Comparison of ENCODE assay signal across 7 mouse cellular contexts in genomic region chr5:139351134-139351533, GRCm38 (mm10). TPM values are rescaled to one million over a fixed set of nuclear protein-coding genes. Genes with fewer than 3 reads are reported as not detected.
DNase-seq lines count a peak whose midpoint lies in the region; ATAC-seq and TF ChIP-seq lines count a peak whose summit lies in the region.

TSS of gene Cox19 (minus strand) at chr5:139351418.

- no peak within 1 kb of the TSS for H3K27ac ChIP-seq in ES-Bruce4 (ENCODE audit: insufficient read depth, low read length)
- H3K27ac ChIP-seq in forebrain, embryonic 15.5 days (replicated peaks): no peak within 1 kb of the TSS
- H3K27ac ChIP-seq in hindbrain, embryonic 13.5 days: no peak within 1 kb of the TSS
- peak within 1 kb of the TSS; percentile 31; the same call in 1 of the 2 replicates for H3K27ac ChIP-seq in liver, embryonic 15.5 days (replicated peaks)

- WGBS in forebrain, embryonic 15.5 days: 54% methylated on average over 5 of the region's 5 CpGs
- 53% methylated on average over 5 of the region's 5 CpGs for WGBS in hindbrain, embryonic 13.5 days
- WGBS in liver, embryonic 15.5 days (ENCODE audit: insufficient replicate concordance): 43% methylated on average over 5 of the region's 5 CpGs

- H3K4me3 ChIP-seq in C2C12 (ENCODE audit: insufficient read depth, poor library complexity, severe bottlenecking) (no peak within 1 kb of the TSS), ES-Bruce4 (ENCODE audit: low read depth, low read length) (no peak within 1 kb of the TSS)
- H3K4me3 ChIP-seq in forebrain, embryonic 15.5 days: no peak within 1 kb of the TSS
- H3K4me3 ChIP-seq in hindbrain, embryonic 13.5 days: no peak within 1 kb of the TSS
- no peak within 1 kb of the TSS for H3K4me3 ChIP-seq in liver, embryonic 15.5 days (replicated peaks)

- peaks cover 28% of the 10 kb centered on the region for H3K27me3 ChIP-seq in C2C12 (ENCODE audit: control insufficient read depth, insufficient read depth, insufficient read length)
- no peaks in the 10 kb centered on the region for H3K27me3 ChIP-seq in ES-Bruce4 (ENCODE audit: control insufficient read depth, insufficient read depth, low read length, poor library complexity, severe bottlenecking)
- H3K27me3 ChIP-seq in forebrain, embryonic 15.5 days: no peaks in the 10 kb centered on the region
- H3K27me3 ChIP-seq in hindbrain, embryonic 13.5 days: peaks cover 36% of the 10 kb centered on the region
- H3K27me3 ChIP-seq in liver, embryonic 15.5 days: 0 out of 2 replicates have a peak, but pooled peaks cover 4% of the 10 kb centered on the region

- TF ChIP-seq POLR2A in ES-Bruce4 (IDR thresholded peaks at IDR 0.05; ENCODE audit: insufficient read depth, low read length): no peak

- TF ChIP-seq CTCF in C2C12 (IDR thresholded peaks at IDR 0.05; ENCODE audit: control insufficient read depth, insufficient read depth, insufficient read length) (no peak), ES-Bruce4 (IDR thresholded peaks at IDR 0.05; ENCODE audit: low read depth, low read length) (no peak)

- H3ac ChIP-seq in C2C12 (ENCODE audit: control insufficient read depth, insufficient read length, low read depth): no peak within 1 kb of the TSS

- H3K9me3 ChIP-seq in ES-Bruce4 (replicated peaks; ENCODE audit: control insufficient read depth, insufficient read depth, low read length, poor library complexity, severe bottlenecking): no peaks in the 10 kb centered on the region
- H3K9me3 ChIP-seq in forebrain, embryonic 15.5 days: no peaks in the 10 kb centered on the region
- H3K9me3 ChIP-seq in hindbrain, embryonic 13.5 days: no peaks in the 10 kb centered on the region
- H3K9me3 ChIP-seq in liver, embryonic 15.5 days (replicated peaks): no peaks in the 10 kb centered on the region

- TF ChIP-seq EP300 in ES-Bruce4 (IDR thresholded peaks at IDR 0.05; ENCODE audit: insufficient read depth, low read depth, low read length): no peak

- no peak within 1 kb of the TSS for H3K9ac ChIP-seq in ES-Bruce4 (ENCODE audit: low read depth, poor library complexity, severe bottlenecking)
- H3K9ac ChIP-seq in forebrain, embryonic 15.5 days (replicated peaks): no peak within 1 kb of the TSS
- 0 out of 2 replicates have a peak within 1 kb of the TSS, but pooled peaks have one; percentile 19 for H3K9ac ChIP-seq in hindbrain, embryonic 13.5 days
- H3K9ac ChIP-seq in liver, embryonic 15.5 days: no peak within 1 kb of the TSS

- H3K79me3 ChIP-seq in C2C12 (ENCODE audit: low read depth): no peaks in the 10 kb centered on the region

- no peaks in the 10 kb centered on the region for H3K79me2 ChIP-seq in C2C12 (ENCODE audit: control insufficient read depth, insufficient read depth)

- H3K36me3 ChIP-seq in C2C12 (ENCODE audit: control insufficient read depth, insufficient read depth) (no peaks in the 10 kb centered on the region), ES-Bruce4 (ENCODE audit: control insufficient read depth, insufficient read depth, low read length, poor library complexity, severe bottlenecking) (no peaks in the 10 kb centered on the region)
- H3K36me3 ChIP-seq in forebrain, embryonic 15.5 days: no peaks in the 10 kb centered on the region
- H3K36me3 ChIP-seq in hindbrain, embryonic 13.5 days: no peaks in the 10 kb centered on the region
- H3K36me3 ChIP-seq in liver, embryonic 15.5 days (replicated peaks): no peaks in the 10 kb centered on the region

- no peak for DNase-seq in spleen, adult 18-20 months
- DNase-seq in ovary, postnatal 36 days (ENCODE audit: low spot score): no peak

- H3K4me2 ChIP-seq in forebrain, embryonic 15.5 days (replicated peaks): no peak within 1 kb of the TSS
- H3K4me2 ChIP-seq in hindbrain, embryonic 13.5 days: no peak within 1 kb of the TSS
- H3K4me2 ChIP-seq in liver, embryonic 15.5 days: 0 out of 2 replicates have a peak within 1 kb of the TSS, but pooled peaks have one; percentile 3

- H3K4me1 ChIP-seq in ES-Bruce4 (ENCODE audit: control insufficient read depth, insufficient read depth, low read length): no peaks in the 10 kb centered on the region
- no peaks in the 10 kb centered on the region for H3K4me1 ChIP-seq in forebrain, embryonic 15.5 days
- 0 out of 2 replicates have a peak, but pooled peaks cover 12% of the 10 kb centered on the region for H3K4me1 ChIP-seq in hindbrain, embryonic 13.5 days (replicated peaks)
- H3K4me1 ChIP-seq in liver, embryonic 15.5 days (replicated peaks): peaks cover 66% of the 10 kb centered on the region

- ATAC-seq in forebrain, embryonic 15.5 days (replicated peaks): no peak
- ATAC-seq in hindbrain, embryonic 13.5 days (ENCODE audit: low FRiP score): no peak
- ATAC-seq in liver, embryonic 15.5 days (ENCODE audit: insufficient read depth): no peak

TF ChIP-seq in C2C12, 6 proteins besides CTCF, POLR2A, EP300 and RAD21:
- TF ChIP-seq FOSL1 (IDR thresholded peaks at IDR 0.05; ENCODE audit: insufficient read depth, low read length, poor library complexity, severe bottlenecking) (no peak), MYOD1 (IDR thresholded peaks at IDR 0.05; ENCODE audit: control insufficient read depth, insufficient read length, low read depth) (no peak), USF1 (IDR thresholded peaks at IDR 0.05; ENCODE audit: low read depth) (no peak), MAX (IDR thresholded peaks at IDR 0.05) (no peak), CEBPB (IDR thresholded peaks at IDR 0.05; ENCODE audit: low read depth) (no peak), MYOG (IDR thresholded peaks at IDR 0.05; ENCODE audit: control insufficient read depth, extremely low read depth, insufficient read length) (no peak)

RNA-seq across cellular contexts. Expression of gene Cox19, which starts in this region (rescaled TPM):
- polyA plus RNA-seq in C2C12 (2012; fragmentation: generic; extraction: Trizol): 52.9 TPM
- 19.9 and 26.1 TPM in 2 replicates for polyA plus RNA-seq in ES-Bruce4 (2011; ENCODE audit: insufficient read depth, insufficient read length, low read depth, missing spikeins)
- polyA plus RNA-seq in forebrain, embryonic 15.5 days (2015; fragmentation: Nextera tagmentation; extraction: Ambion mirVana): 104 and 113 TPM in 2 replicates
- polyA plus RNA-seq in hindbrain, embryonic 13.5 days (2015; fragmentation: Nextera tagmentation; extraction: Ambion mirVana): 116 and 124 TPM in 2 replicates
- polyA plus RNA-seq in liver, embryonic 15.5 days (2015; fragmentation: Nextera tagmentation; extraction: Ambion mirVana): 44.3 and 49.3 TPM in 2 replicates
